Mouse (Mus musculus) cortical plate, adult 2 months (tissue): ENCODE measurements around the gene Otop2.

Source experiments
- CTCF ChIP-seq: fragments of 200-500 bp; IDR thresholded peaks from 2 replicates; pipeline ENCODE4 v1.5.1; 2011; ENCODE audit warnings: mild to moderate bottlenecking, control low read depth, low read length; ENCODE audit not compliant: insufficient read depth; ENCODE audit errors: extremely low read depth
- POLR2A ChIP-seq: fragments of 200-500 bp; IDR thresholded peaks from 2 replicates; pipeline ENCODE4 v1.6.1; 2011; ENCODE audit warnings: mild to moderate bottlenecking, low read length, control low read depth; ENCODE audit not compliant: insufficient read depth; ENCODE audit errors: extremely low read depth

DNA sequence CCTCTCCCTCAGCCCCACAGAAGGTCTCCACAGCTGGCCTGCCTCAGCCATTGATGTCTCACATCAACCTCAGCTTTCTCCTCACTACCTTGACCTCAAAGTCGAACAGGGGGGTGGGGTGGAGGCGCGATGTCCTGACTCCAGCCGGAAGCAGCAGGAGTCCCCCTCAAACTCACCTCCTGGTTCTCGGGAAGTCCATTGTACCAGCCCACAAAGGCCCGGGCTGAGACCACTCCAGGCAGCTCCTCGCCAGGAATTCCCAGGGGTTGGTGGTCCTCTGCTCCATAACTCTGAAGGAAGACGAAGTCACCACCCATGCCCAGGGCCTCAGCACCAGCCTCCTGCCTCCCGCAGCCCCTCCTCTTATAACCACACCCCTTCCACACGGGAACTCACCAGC, 35.5 kb upstream of the Otop2 start:
- TF ChIP-seq POLR2A = no peak
- no peak for TF ChIP-seq CTCF
